Mouse (Mus musculus) embryonic facial prominence, embryonic 12.5 days (tissue): Measurements from ENCODE around the gene Cd59b. TPM values are rescaled to one million over a fixed set of nuclear protein-coding genes. Genes with fewer than 3 reads are reported as not detected.
A peak's percentile ranks its signal among the peaks of the same experiment; 100 is the strongest.
"Not testable (repeated sequence)": the region's sequence is repeated elsewhere in the genome, so short reads cannot be mapped to it uniquely, and the experiment has no call there.

Experiments used
- ATAC-seq: fragments of 200-750 bp; cut with Nextera tagmentation; 2 replicates; pipeline ENCODE4 v1.8.0; 2017; ENCODE audit not compliant: insufficient number of reproducible peaks, insufficient read depth, low FRiP score, low TSS enrichment
- H3K27ac ChIP-seq: fragments of 300-500 bp; sonication (generic); 2 replicates; pipeline ENCODE4 v1.5.1; 2016; ENCODE audit warnings: mild to moderate bottlenecking
- H3K27me3 ChIP-seq: fragments of 300-500 bp; sonication (generic); 2 replicates; pipeline ENCODE4 v1.6.1; 2016; ENCODE audit warnings: mild to moderate bottlenecking, moderate library complexity
- H3K36me3 ChIP-seq: fragments of 300-500 bp; sonication (generic); 2 replicates; pipeline ENCODE4 v1.6.1; 2016; ENCODE audit warnings: mild to moderate bottlenecking
- H3K4me1 ChIP-seq: fragments of 300-500 bp; sonication (generic); 2 replicates; pipeline ENCODE4 v1.6.1; 2016
- H3K4me2 ChIP-seq: fragments of 300-500 bp; sonication (generic); replicated peaks from 2 replicates; pipeline ENCODE4 v1.6.1; 2016; ENCODE audit warnings: mild to moderate bottlenecking, moderate library complexity
- H3K4me3 ChIP-seq: fragments of 300-500 bp; sonication (generic); 2 replicates; pipeline ENCODE4 v1.5.1; 2016; ENCODE audit warnings: mild to moderate bottlenecking
- H3K9ac ChIP-seq: fragments of 300-500 bp; sonication (generic); 2 replicates; pipeline ENCODE4 v1.6.1; 2016; ENCODE audit warnings: mild to moderate bottlenecking, moderate library complexity
- H3K9me3 ChIP-seq: fragments of 300-500 bp; sonication (generic); 2 replicates; pipeline ENCODE4 v1.6.1; 2016; ENCODE audit warnings: mild to moderate bottlenecking, moderate library complexity
- WGBS: fragments of 180-500 bp; shearing (Covaris S2); methylation state at CpG from one replicate; pipeline ENCODE4 v1.1.7; 2016; 5-methylcytosine and 5-hydroxymethylcytosine counted together
- polyA plus RNA-seq: library from polyadenylated mRNA; unstranded; fragments of >200 nt; fragmentation: Nextera tagmentation; extraction: Ambion mirVana; gene quantifications from 2 replicates; pipeline ENCODE4 v1.2.1, GENCODE M21; 2016

Gene Cd59b
- polyA plus RNA-seq, 1 experiment from 2014 or later, result 5.1 TPM

GRCm38 (mm10) chr2:104068450-104068849 lies 1.2 kb upstream of the Cd59b start, which contains the start of gene Gm10799:
TSS of gene Gm10799 (minus strand) at chr2:104068550.
- 86% methylated on average over 7 of the region's 7 CpGs for WGBS
- not testable (repeated sequence) for H3K4me3 ChIP-seq, H3K9me3 ChIP-seq, ATAC-seq, H3K9ac ChIP-seq, H3K27ac ChIP-seq, H3K4me2 ChIP-seq, H3K27me3 ChIP-seq, H3K36me3 ChIP-seq, H3K4me1 ChIP-seq

DNA sequence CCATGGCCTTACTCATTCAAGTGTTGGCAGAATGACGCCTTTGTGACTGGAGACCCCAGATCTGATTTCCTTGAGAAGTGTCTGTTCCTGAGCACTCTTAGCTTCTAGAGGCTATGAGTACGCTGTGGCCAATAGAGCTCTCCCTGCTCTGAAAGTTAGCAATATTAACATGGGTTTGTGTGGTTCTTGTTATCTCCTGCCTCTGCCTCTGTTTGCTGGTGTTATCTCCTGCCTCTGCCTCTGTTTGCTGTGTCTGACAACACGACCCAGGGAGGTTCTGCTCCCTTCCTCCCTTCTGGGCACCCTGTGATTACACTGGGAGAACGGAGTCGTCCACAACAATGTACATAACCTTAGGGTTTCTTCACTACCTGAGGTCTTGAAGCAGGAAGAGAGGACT lies 8.6 kb downstream of the Cd59b start:
- not testable (repeated sequence) for H3K36me3 ChIP-seq, H3K9me3 ChIP-seq, H3K4me3 ChIP-seq, H3K4me2 ChIP-seq, ATAC-seq, H3K9ac ChIP-seq, H3K27me3 ChIP-seq, H3K27ac ChIP-seq, H3K4me1 ChIP-seq
- 70% methylated on average over 5 of the region's 5 CpGs for WGBS

GRCm38 (mm10) chr2:104081436-104082050 lies 11.9 kb downstream of the Cd59b start:
- not testable (repeated sequence) for H3K27ac ChIP-seq, H3K4me2 ChIP-seq, H3K4me1 ChIP-seq, H3K9me3 ChIP-seq, ATAC-seq, H3K9ac ChIP-seq, H3K36me3 ChIP-seq, H3K4me3 ChIP-seq, H3K27me3 ChIP-seq
- WGBS, result no CpG with 5 or more reads among the region's 1 CpGs

DNA sequence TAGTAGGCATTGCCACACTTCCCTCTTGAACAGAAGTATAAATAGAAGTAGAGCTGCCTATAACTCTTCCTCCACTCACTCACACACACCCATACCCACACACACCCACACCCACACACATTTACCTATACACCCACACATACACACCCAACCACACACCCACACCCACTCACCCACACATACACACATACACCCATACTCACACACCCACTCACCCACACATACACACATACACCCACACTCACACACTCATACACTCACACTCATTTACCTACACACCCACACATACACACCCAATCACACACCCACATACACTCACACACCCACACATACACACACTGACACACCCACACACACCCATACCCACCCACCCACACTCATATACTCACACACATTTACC lies 12.8 kb downstream of the Cd59b start:
- Histone ChIP-seq H3K4me1 (no peaks in the 10 kb centered on the region), H3K27ac (no peak overlapping the region), H3K27me3 (no peaks in the 10 kb centered on the region), H3K4me2 (no peak overlapping the region), H3K9me3 (no peaks in the 10 kb centered on the region), H3K4me3 (no peak overlapping the region), H3K36me3 (no peaks in the 10 kb centered on the region), H3K9ac (no peak overlapping the region)
- 0 out of 2 replicates have a peak, but pooled peaks have one; percentile 56 for ATAC-seq

DNA sequence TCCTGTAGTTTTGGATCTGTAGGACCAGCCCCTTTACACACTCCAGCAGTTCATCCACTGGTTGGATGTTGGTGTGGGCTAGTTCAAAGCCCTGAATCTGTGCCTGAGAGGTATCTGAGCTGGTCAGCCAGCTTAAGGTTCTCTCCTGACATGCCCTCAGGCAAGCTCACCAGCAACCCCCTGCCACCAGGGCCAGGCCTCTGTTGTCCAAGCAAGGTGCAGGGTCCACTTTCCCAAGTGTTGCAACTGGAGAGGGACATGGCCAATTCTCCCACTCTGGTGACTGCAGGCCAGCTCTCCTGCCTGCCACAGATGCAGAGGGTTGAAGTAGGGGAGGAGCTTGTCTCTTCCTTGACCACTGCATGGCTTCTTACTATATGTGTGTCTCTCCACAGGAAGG lies 14.4 kb downstream of the Cd59b start:
- not testable (repeated sequence) for ATAC-seq, H3K9ac ChIP-seq, H3K4me1 ChIP-seq, H3K27ac ChIP-seq, H3K4me2 ChIP-seq, H3K4me3 ChIP-seq, H3K27me3 ChIP-seq, H3K9me3 ChIP-seq, H3K36me3 ChIP-seq

- H3K36me3 ChIP-seq, H3K27me3 ChIP-seq, H3K27ac ChIP-seq, H3K4me3 ChIP-seq, H3K4me1 ChIP-seq, H3K9ac ChIP-seq, ATAC-seq, H3K9me3 ChIP-seq, H3K4me2 ChIP-seq: not testable (repeated sequence)
- WGBS, result 100% methylated on average over 1 of the region's 1 CpGs
Observed at GRCm38 (mm10) chr2:104087562-104087961, 17.9 kb downstream of the Cd59b start.

GRCm38 (mm10) chr2:104093305-104093704 lies 23.7 kb downstream of the Cd59b start:
- Histone ChIP-seq H3K27ac (no peak overlapping the region), H3K36me3 (no peaks in the 10 kb centered on the region), H3K4me2 (no peak overlapping the region), H3K9ac (no peak overlapping the region), H3K9me3 (no peaks in the 10 kb centered on the region), H3K27me3 (no peaks in the 10 kb centered on the region), H3K4me1 (no peaks in the 10 kb centered on the region), H3K4me3 (no peak overlapping the region)
- 80% methylated on average over 2 of the region's 2 CpGs for WGBS
- no peak for ATAC-seq

GRCm38 (mm10) chr2:104095741-104096213 lies 26.1 kb downstream of the Cd59b start, which contains the start of gene Cd59a:
TSS of gene Cd59a (plus strand) at chr2:104095801.
- WGBS, result 3% methylated on average over 15 of the region's 15 CpGs
- Histone ChIP-seq H3K36me3 (no peaks in the 10 kb centered on the region), H3K4me2 (peak within 1 kb of the TSS; percentile 63), H3K4me1 (no peaks in the 10 kb centered on the region), H3K27ac (peak within 1 kb of the TSS; percentile 77), H3K27me3 (no peaks in the 10 kb centered on the region), H3K4me3 (peak within 1 kb of the TSS; percentile 45), H3K9ac (peak within 1 kb of the TSS; percentile 45), H3K9me3 (no peaks in the 10 kb centered on the region)
- ATAC-seq, result peak; percentile 90

DNA sequence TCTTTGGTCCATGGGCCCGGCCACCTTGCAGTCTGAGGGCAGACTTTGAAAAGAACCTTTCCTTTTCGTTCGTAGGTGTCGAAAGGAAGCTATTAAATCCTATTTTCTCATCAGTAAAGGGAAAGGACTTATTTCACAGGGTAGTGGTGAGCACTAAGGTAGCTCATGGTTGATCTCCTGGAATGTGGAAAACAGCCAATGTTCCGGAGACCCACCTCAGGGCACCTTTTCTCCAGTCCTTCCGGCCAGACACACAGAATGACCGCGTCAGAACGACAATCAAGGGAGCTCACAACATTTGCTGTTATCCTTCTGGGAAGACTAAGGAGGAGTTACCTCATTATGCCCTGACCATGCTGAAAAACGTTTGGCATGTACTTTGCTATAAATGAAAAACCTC lies 26.6 kb downstream of the Cd59b start:
- Histone ChIP-seq H3K4me1 (no peaks in the 10 kb centered on the region), H3K4me3 (peak overlapping the region; percentile 45), H3K4me2 (peak overlapping the region; percentile 63), H3K9me3 (no peaks in the 10 kb centered on the region), H3K9ac (peak overlapping the region; percentile 45), H3K36me3 (no peaks in the 10 kb centered on the region), H3K27me3 (no peaks in the 10 kb centered on the region), H3K27ac (peak overlapping the region; percentile 77)
- ATAC-seq, result no peak
- WGBS, result 34% methylated on average over 10 of the region's 10 CpGs

DNA sequence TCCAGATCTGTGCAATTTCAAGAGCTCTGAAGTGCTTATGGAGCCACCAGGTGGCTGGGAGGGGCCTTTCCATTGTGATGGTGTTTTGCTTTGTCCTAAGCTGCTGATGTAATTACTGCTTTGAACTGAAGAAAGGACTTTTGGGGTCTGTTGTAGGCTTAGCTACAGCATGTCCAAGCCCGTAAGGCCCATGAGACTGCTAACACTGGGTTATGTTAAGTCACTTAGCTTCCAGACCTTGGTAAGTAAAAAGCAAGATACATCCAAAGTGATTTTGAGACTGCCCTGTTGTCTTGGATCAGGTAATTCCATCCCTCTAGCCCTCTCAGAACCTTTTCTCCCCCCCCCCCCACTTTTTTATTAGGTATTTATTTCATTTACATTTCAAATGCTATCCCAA lies 27.1 kb downstream of the Cd59b start:
- not testable (repeated sequence) for H3K27me3 ChIP-seq, H3K4me3 ChIP-seq, H3K4me1 ChIP-seq, H3K36me3 ChIP-seq, H3K9me3 ChIP-seq, H3K9ac ChIP-seq, H3K4me2 ChIP-seq, ATAC-seq, H3K27ac ChIP-seq
- WGBS, result 68% methylated on average over 1 of the region's 1 CpGs

- not testable (repeated sequence) for H3K9me3 ChIP-seq, H3K4me2 ChIP-seq, H3K27me3 ChIP-seq, H3K9ac ChIP-seq, H3K4me3 ChIP-seq, H3K36me3 ChIP-seq, ATAC-seq, H3K4me1 ChIP-seq, H3K27ac ChIP-seq
- WGBS, result 93% methylated on average over 4 of the region's 4 CpGs
Observed at GRCm38 (mm10) chr2:104097396-104097795, 27.7 kb downstream of the Cd59b start.

- H3K4me1 ChIP-seq, result no peaks in the 10 kb centered on the region
- H3K4me3 ChIP-seq, result no peak overlapping the region
- no peak overlapping the region for H3K4me2 ChIP-seq
- no peaks in the 10 kb centered on the region for H3K9me3 ChIP-seq
- no peak for ATAC-seq
- H3K9ac ChIP-seq, result no peak overlapping the region
- H3K27ac ChIP-seq, result no peak overlapping the region
- 27% methylated on average over 3 of the region's 3 CpGs for WGBS
- H3K36me3 ChIP-seq, result no peaks in the 10 kb centered on the region
- no peaks in the 10 kb centered on the region for H3K27me3 ChIP-seq
Observed at GRCm38 (mm10) chr2:104098529-104099230, 29.0 kb downstream of the Cd59b start.
